Mouse (Mus musculus) embryonic facial prominence, embryonic 10.5 days (tissue): ENCODE results near the gene Rftn1. TPM values are rescaled to one million over a fixed set of nuclear protein-coding genes. Genes with fewer than 3 reads are reported as not detected.

ENCODE experiments used
- DNase-seq: peaks from one replicate; pipeline ENCODE4 v3.0.0-alpha.2; 2017; ENCODE audit warnings: low spot score
- H3K27ac ChIP-seq: fragments of 300-500 bp; sonication (generic); replicated peaks from 2 replicates; pipeline ENCODE4 v1.5.1; 2016; ENCODE audit warnings: mild to moderate bottlenecking
- H3K27me3 ChIP-seq: fragments of 300-500 bp; sonication (generic); replicated peaks from 2 replicates; pipeline ENCODE4 v1.6.1; 2016; ENCODE audit warnings: low read depth, mild to moderate bottlenecking; ENCODE audit not compliant: poor library complexity, severe bottlenecking
- H3K36me3 ChIP-seq: fragments of 300-500 bp; sonication (generic); replicated peaks from 2 replicates; pipeline ENCODE4 v1.6.1; 2016; ENCODE audit warnings: mild to moderate bottlenecking, moderate library complexity
- H3K4me1 ChIP-seq: fragments of 300-500 bp; sonication (generic); 2 replicates; pipeline ENCODE4 v1.6.1; 2016
- H3K4me3 ChIP-seq: fragments of 300-500 bp; sonication (generic); 2 replicates; pipeline ENCODE4 v1.5.1; 2016; ENCODE audit warnings: mild to moderate bottlenecking, moderate library complexity
- H3K9me3 ChIP-seq: fragments of 300-500 bp; sonication (generic); 2 replicates; pipeline ENCODE4 v1.6.1; 2016; ENCODE audit warnings: mild to moderate bottlenecking
- WGBS: fragments of 180-500 bp; shearing (Covaris S2); methylation state at CpG from one replicate; pipeline ENCODE4 v1.1.7; 2016; 5-methylcytosine and 5-hydroxymethylcytosine counted together
- polyA plus RNA-seq: library from polyadenylated mRNA; unstranded; fragments of >200 nt; fragmentation: Nextera tagmentation; extraction: Ambion mirVana; gene quantifications from 2 replicates; pipeline ENCODE4 v1.2.1, GENCODE M21; 2016

The Rftn1 gene
- polyA plus RNA-seq, 1 experiment from 2014 or later: 6.6 TPM

- no peaks in the 10 kb centered on the region for H3K4me1 ChIP-seq
- H3K4me3 ChIP-seq: no peak overlapping the region
- H3K27ac ChIP-seq: no peak overlapping the region
- H3K9me3 ChIP-seq: peaks cover 6% of the 10 kb centered on the region
- H3K27me3 ChIP-seq: no peaks in the 10 kb centered on the region
- 84% methylated on average over 6 of the region's 6 CpGs for WGBS
- no peak for DNase-seq
- H3K36me3 ChIP-seq: no peaks in the 10 kb centered on the region
Observed at GRCm38 (mm10) chr17:49982611-49983390, 207.7 kb downstream of the Rftn1 start.

DNA sequence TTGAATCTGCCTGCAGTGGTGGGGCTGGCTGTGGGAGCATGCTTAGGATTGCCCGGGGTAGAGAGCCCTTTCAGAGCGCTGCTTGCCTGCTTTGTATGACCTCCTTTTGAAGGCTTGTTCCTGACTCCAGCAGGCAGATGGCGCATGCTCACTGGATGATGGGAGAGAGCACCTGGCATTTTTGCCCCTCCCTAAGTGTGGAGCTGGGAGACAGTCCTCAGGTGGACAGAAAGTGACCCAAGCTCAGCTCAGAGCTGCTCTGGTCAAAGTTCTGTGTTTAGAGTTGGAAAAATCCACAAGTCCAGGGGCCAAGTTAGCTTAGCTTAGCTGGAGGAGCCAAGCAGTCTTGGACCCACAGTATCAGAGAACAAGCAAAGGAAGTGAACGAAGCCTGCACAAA is 208.9 kb downstream of the Rftn1 start:
- no peaks in the 10 kb centered on the region for H3K27me3 ChIP-seq
- 88% methylated on average over 4 of the region's 4 CpGs for WGBS
- no peak overlapping the region for H3K27ac ChIP-seq
- H3K4me1 ChIP-seq: no peaks in the 10 kb centered on the region
- peaks cover 6% of the 10 kb centered on the region for H3K9me3 ChIP-seq
- no peak for DNase-seq
- H3K4me3 ChIP-seq: no peak overlapping the region
- no peaks in the 10 kb centered on the region for H3K36me3 ChIP-seq

DNA sequence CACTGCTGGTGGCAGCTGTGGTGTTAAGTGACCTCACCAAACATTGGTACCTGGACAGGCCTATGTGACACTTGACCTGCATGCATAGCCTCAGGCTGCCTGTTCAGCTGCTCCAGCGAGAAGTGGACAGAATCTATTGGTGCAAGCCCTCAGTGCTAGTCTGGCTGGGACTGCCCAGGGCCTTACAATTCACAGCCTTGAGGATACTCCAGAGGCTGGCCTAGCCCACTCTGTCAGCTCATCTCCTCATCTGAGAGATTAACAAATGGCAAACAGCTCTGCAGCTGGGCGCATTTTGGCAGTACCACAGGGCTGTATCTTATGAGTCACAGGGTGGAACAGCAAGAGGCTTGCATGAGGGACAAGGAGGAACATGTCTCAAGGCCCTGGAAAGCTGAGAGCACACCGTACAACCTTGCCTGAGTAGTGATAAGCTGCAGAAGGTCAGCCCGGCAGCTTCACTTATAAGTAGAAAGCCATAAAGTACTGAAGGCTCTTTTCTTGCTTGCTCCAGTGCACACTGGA is 210.7 kb downstream of the Rftn1 start:
- Histone ChIP-seq H3K4me1 (no peaks in the 10 kb centered on the region), H3K9me3 (peaks cover 6% of the 10 kb centered on the region), H3K4me3 (no peak overlapping the region), H3K27ac (no peak overlapping the region), H3K36me3 (no peaks in the 10 kb centered on the region), H3K27me3 (no peaks in the 10 kb centered on the region)
- WGBS: 91% methylated on average over 4 of the region's 4 CpGs
- DNase-seq: no peak

GRCm38 (mm10) chr17:49977424-49977790 is 213.1 kb downstream of the Rftn1 start:
- 74% methylated on average over 3 of the region's 3 CpGs for WGBS
- Histone ChIP-seq H3K4me1 (no peaks in the 10 kb centered on the region), H3K27me3 (no peaks in the 10 kb centered on the region), H3K9me3 (peaks cover 6% of the 10 kb centered on the region), H3K4me3 (no peak overlapping the region), H3K27ac (no peak overlapping the region), H3K36me3 (no peaks in the 10 kb centered on the region)
- DNase-seq: no peak

DNA sequence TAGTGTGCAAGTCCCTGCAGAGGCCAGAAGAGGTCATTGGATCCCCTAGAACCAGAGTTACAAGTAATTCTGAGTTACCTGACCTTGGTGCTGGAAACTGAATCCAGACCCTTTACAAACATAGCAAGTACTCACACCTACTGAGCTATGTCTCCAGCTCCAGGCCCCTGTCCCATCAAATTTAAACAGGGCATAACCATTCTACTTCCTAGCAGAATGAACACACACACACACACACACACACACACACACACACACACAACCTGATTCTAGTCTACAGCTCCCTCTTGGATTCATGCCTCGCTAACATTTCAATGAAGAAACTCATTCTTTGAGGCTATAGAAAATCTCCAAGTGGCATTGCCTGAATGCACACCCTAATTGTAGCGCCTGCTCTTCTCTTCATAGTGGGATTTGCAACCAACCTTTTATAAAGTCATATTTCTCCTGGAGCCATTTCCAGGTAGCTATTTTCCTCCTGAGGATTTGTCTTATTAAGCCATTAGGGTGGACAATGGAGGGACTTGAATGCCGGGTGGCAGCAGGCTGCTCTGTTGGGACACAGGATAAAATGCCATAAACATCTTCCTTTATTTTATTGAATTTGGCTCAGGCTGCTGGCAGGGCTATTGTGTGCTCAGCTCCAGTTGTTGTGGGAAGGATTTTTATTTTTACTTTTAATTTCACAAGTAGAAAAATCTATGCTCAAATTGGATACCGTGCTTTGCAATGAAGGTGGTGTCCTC is 213.6 kb downstream of the Rftn1 start:
- H3K27ac ChIP-seq: no peak overlapping the region
- H3K9me3 ChIP-seq: peaks cover 6% of the 10 kb centered on the region
- no peaks in the 10 kb centered on the region for H3K27me3 ChIP-seq
- H3K4me1 ChIP-seq: no peaks in the 10 kb centered on the region
- no peak for DNase-seq
- 88% methylated on average over 4 of the region's 4 CpGs for WGBS
- no peaks in the 10 kb centered on the region for H3K36me3 ChIP-seq
- H3K4me3 ChIP-seq: no peak overlapping the region

DNA sequence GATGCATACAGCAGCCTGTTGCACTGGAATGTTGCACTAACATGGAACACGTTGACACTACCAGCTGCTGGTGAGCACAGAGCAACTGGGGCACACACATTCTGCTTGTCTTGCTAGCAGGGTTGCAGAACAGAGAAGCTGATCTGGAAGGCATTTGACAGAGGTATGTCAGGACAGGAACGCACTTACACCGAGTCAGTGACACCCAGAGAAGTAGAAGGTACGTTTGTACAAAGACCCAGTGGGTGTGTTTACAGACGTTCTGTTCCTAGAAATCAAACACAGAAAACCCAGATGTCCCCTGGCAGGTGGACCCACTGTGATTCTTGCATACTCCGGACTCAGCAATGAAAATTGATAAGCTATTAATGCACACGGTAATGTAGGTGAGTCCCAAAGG is 215.0 kb downstream of the Rftn1 start:
- H3K36me3 ChIP-seq: no peaks in the 10 kb centered on the region
- no peaks in the 10 kb centered on the region for H3K27me3 ChIP-seq
- WGBS: 80% methylated on average over 7 of the region's 7 CpGs
- no peaks in the 10 kb centered on the region for H3K4me1 ChIP-seq
- no peak overlapping the region for H3K27ac ChIP-seq
- no peak overlapping the region for H3K4me3 ChIP-seq
- DNase-seq: no peak
- H3K9me3 ChIP-seq: peaks cover 6% of the 10 kb centered on the region

DNA sequence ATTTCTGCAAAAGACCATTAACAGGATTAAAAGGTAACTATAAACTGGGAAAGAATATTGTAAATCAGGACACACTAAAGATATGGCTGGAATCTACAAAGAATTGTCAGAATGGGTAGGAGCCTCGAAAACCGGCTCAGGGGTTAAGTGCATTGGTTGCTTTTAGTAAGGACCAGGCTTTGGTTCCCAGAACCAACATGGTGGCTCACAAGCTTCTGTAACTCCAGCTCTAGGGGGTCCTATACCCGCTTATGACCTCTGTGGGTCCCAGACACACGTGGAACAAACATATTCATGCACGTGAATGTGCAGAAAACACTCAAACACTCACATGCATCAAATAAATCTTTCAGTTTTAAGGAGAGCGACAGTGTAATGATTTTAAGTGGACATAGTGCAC is 215.5 kb downstream of the Rftn1 start:
- Histone ChIP-seq H3K36me3 (no peaks in the 10 kb centered on the region), H3K9me3 (peaks cover 1% of the 10 kb centered on the region), H3K4me3 (no peak overlapping the region), H3K27ac (no peak overlapping the region), H3K27me3 (no peaks in the 10 kb centered on the region), H3K4me1 (no peaks in the 10 kb centered on the region)
- no peak for DNase-seq
- WGBS: 87% methylated on average over 6 of the region's 6 CpGs

- DNase-seq: no peak
- H3K27ac ChIP-seq: no peak overlapping the region
- H3K9me3 ChIP-seq: no peaks in the 10 kb centered on the region
- H3K27me3 ChIP-seq: no peaks in the 10 kb centered on the region
- no peaks in the 10 kb centered on the region for H3K4me1 ChIP-seq
- 78% methylated on average over 1 of the region's 1 CpGs for WGBS
- H3K4me3 ChIP-seq: no peak overlapping the region
- H3K36me3 ChIP-seq: no peaks in the 10 kb centered on the region
Observed at GRCm38 (mm10) chr17:49972164-49972563, 218.3 kb downstream of the Rftn1 start.

- Histone ChIP-seq H3K9me3 (no peaks in the 10 kb centered on the region), H3K36me3 (no peaks in the 10 kb centered on the region), H3K4me1 (no peaks in the 10 kb centered on the region), H3K27ac (no peak overlapping the region), H3K27me3 (no peaks in the 10 kb centered on the region), H3K4me3 (no peak overlapping the region)
- no peak for DNase-seq
Observed at GRCm38 (mm10) chr17:49971057-49971456, 219.4 kb downstream of the Rftn1 start.

DNA sequence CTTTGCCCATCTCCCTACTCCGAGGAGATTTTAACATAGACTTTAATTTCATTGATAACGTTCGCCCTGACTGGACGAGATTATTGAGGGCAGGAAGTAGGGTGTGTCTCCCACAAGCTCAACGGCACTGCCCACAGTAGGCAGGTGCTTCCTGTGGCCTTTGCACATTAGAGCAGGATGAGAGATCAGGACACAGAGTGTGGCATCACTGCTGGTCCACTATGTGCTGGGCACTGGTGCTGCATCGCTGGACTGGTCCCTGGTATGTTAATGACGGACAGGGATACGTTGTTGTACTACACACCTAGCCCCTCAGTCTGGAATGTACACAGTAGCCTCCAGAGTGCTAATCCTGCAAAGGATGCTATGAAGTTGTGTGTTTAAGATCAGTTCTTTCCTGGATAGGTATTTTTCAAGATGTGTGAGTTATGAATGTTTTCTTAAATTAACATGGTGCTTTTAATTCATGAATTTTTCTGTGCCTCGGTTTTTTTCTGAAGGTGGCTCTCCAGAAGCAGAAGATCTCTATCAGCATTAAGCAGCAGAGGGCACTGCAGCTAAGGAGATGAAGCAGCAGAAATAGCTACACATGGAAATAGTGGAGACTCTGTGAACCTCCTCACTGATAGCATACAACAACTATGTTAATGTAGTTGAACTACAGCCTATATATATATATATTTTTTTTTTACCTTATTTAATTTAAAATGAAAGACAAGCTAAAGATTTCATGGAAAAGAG is 221.8 kb downstream of the Rftn1 start:
- Histone ChIP-seq H3K4me1 (no peaks in the 10 kb centered on the region), H3K9me3 (no peaks in the 10 kb centered on the region), H3K27ac (no peak overlapping the region), H3K27me3 (no peaks in the 10 kb centered on the region), H3K36me3 (no peaks in the 10 kb centered on the region), H3K4me3 (no peak overlapping the region)
- peak; percentile 37 for DNase-seq
- 69% methylated on average over 9 of the region's 9 CpGs for WGBS

- WGBS: 89% methylated on average over 17 of the region's 17 CpGs
- Histone ChIP-seq H3K4me1 (no peaks in the 10 kb centered on the region), H3K27ac (no peak overlapping the region), H3K36me3 (no peaks in the 10 kb centered on the region), H3K9me3 (no peaks in the 10 kb centered on the region), H3K27me3 (no peaks in the 10 kb centered on the region), H3K4me3 (no peak overlapping the region)
- no peak for DNase-seq
Observed at GRCm38 (mm10) chr17:49965846-49966762, 224.4 kb downstream of the Rftn1 start.

- Histone ChIP-seq H3K9me3 (no peaks in the 10 kb centered on the region), H3K27me3 (no peaks in the 10 kb centered on the region), H3K4me3 (no peak overlapping the region), H3K4me1 (no peaks in the 10 kb centered on the region), H3K36me3 (no peaks in the 10 kb centered on the region), H3K27ac (no peak overlapping the region)
- WGBS: 68% methylated on average over 7 of the region's 7 CpGs
- DNase-seq: no peak
Observed at GRCm38 (mm10) chr17:49965035-49965434, 225.4 kb downstream of the Rftn1 start.
